Mouse (Mus musculus): ENCODE measurements around the gene Pcsk4. TPM values are rescaled to one million over a fixed set of nuclear protein-coding genes. Genes with fewer than 3 reads are reported as not detected.
"Not testable (repeated sequence)": the region's sequence is repeated elsewhere in the genome, so short reads cannot be mapped to it uniquely, and the experiment has no call there.

Gene Pcsk4
- polyA plus RNA-seq, 1 experiment from 2014 or later = 8.1 TPM

- Histone ChIP-seq H3K4me2 (replicated peaks; ENCODE audit: low read depth, low read length) (no peak overlapping the region), H3K9me3 (ENCODE audit: control insufficient read depth, low read length) (no peaks in the 10 kb centered on the region), H3K27me3 (ENCODE audit: control insufficient read depth, insufficient read depth, low read length) (peaks cover 91% of the 10 kb centered on the region), H3K9ac (ENCODE audit: low read depth, low read length) (no peak overlapping the region), H3K27ac (ENCODE audit: low read depth, low read length) (no peak overlapping the region), H3K4me1 (ENCODE audit: control insufficient read depth, insufficient read depth, low read length) (peaks cover 17% of the 10 kb centered on the region), H3K4me3 (ENCODE audit: low read length) (no peak overlapping the region), H3K36me3 (ENCODE audit: control insufficient read depth, insufficient read depth, low read length) (no peaks in the 10 kb centered on the region)
- ATAC-seq (ENCODE audit: low FRiP score, low TSS enrichment) = no peak
- 54% methylated on average over 8 of the region's 8 CpGs for WGBS
Observed at GRCm38 (mm10) chr10:80352727-80353126, 23.4 kb upstream of the Pcsk4 start.

GRCm38 (mm10) chr10:80351896-80352295 is 22.6 kb upstream of the Pcsk4 start:
- H3K27ac ChIP-seq (ENCODE audit: low read depth, low read length) = no peak overlapping the region
- no peak overlapping the region for H3K9ac ChIP-seq (ENCODE audit: low read depth, low read length)
- ATAC-seq (ENCODE audit: low FRiP score, low TSS enrichment) = no peak
- no peak overlapping the region for H3K4me2 ChIP-seq (replicated peaks; ENCODE audit: low read depth, low read length)
- H3K36me3 ChIP-seq (ENCODE audit: control insufficient read depth, insufficient read depth, low read length) = no peaks in the 10 kb centered on the region
- H3K9me3 ChIP-seq (ENCODE audit: control insufficient read depth, low read length) = no peaks in the 10 kb centered on the region
- no peak overlapping the region for H3K4me3 ChIP-seq (ENCODE audit: low read length)
- H3K27me3 ChIP-seq (ENCODE audit: control insufficient read depth, insufficient read depth, low read length) = peaks cover 91% of the 10 kb centered on the region
- WGBS = 28% methylated on average over 11 of the region's 11 CpGs
- peaks cover 18% of the 10 kb centered on the region for H3K4me1 ChIP-seq (ENCODE audit: control insufficient read depth, insufficient read depth, low read length)

DNA sequence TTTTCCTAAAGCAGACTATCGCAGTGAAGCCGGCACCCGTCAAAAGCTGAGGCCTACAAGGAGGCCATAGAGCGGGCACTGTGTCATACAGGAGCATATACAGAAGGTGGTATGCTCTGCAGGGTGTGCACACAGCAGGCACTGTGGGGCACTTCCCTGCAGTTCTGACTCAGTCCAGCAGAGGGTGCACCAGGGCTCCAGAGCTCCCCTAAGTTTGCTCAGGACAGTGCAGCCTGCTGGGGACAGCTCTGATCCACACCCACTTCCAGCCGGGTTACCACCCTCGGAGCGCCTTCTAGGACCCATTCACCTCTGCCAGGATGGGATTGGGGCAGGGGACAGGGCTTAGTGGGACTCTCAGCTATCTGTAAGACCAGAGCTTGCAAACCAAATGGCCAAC is 21.0 kb upstream of the Pcsk4 start:
- WGBS = 6% methylated on average over 7 of the region's 7 CpGs
- Histone ChIP-seq H3K9ac (ENCODE audit: low read depth, low read length) (no peak overlapping the region), H3K27ac (ENCODE audit: low read depth, low read length) (no peak overlapping the region), H3K4me3 (ENCODE audit: low read length) (no peak overlapping the region), H3K27me3 (ENCODE audit: control insufficient read depth, insufficient read depth, low read length) (peaks cover 90% of the 10 kb centered on the region), H3K4me1 (ENCODE audit: control insufficient read depth, insufficient read depth, low read length) (peaks cover 9% of the 10 kb centered on the region), H3K9me3 (ENCODE audit: control insufficient read depth, low read length) (no peaks in the 10 kb centered on the region), H3K4me2 (replicated peaks; ENCODE audit: low read depth, low read length) (no peak overlapping the region), H3K36me3 (ENCODE audit: control insufficient read depth, insufficient read depth, low read length) (no peaks in the 10 kb centered on the region)
- peak; percentile 79 for ATAC-seq (ENCODE audit: low FRiP score, low TSS enrichment)

- Histone ChIP-seq H3K4me3 (ENCODE audit: low read length) (peak overlapping the region; percentile 30), H3K9ac (ENCODE audit: low read depth, low read length) (no peak overlapping the region), H3K27ac (ENCODE audit: low read depth, low read length) (no peak overlapping the region), H3K27me3 (ENCODE audit: control insufficient read depth, insufficient read depth, low read length) (peaks cover 94% of the 10 kb centered on the region), H3K36me3 (ENCODE audit: control insufficient read depth, insufficient read depth, low read length) (no peaks in the 10 kb centered on the region), H3K9me3 (ENCODE audit: control insufficient read depth, low read length) (no peaks in the 10 kb centered on the region), H3K4me1 (ENCODE audit: control insufficient read depth, insufficient read depth, low read length) (peaks cover 11% of the 10 kb centered on the region), H3K4me2 (replicated peaks; ENCODE audit: low read depth, low read length) (peak overlapping the region; percentile 41; the same call in 1 of the 2 replicates)
- no peak for ATAC-seq (ENCODE audit: low FRiP score, low TSS enrichment)
- 19% methylated on average over 23 of the region's 26 CpGs for WGBS
Observed at GRCm38 (mm10) chr10:80348981-80349380, 19.7 kb upstream of the Pcsk4 start.

- Histone ChIP-seq H3K27me3 (ENCODE audit: control insufficient read depth, insufficient read depth, low read length) (peaks cover 96% of the 10 kb centered on the region), H3K36me3 (ENCODE audit: control insufficient read depth, insufficient read depth, low read length) (no peaks in the 10 kb centered on the region), H3K4me1 (ENCODE audit: control insufficient read depth, insufficient read depth, low read length) (peaks cover 17% of the 10 kb centered on the region), H3K4me3 (ENCODE audit: low read length) (peak within 1 kb of the TSS; percentile 30), H3K27ac (ENCODE audit: low read depth, low read length) (no peak within 1 kb of the TSS), H3K9me3 (ENCODE audit: control insufficient read depth, low read length) (no peaks in the 10 kb centered on the region), H3K4me2 (replicated peaks; ENCODE audit: low read depth, low read length) (peak within 1 kb of the TSS; percentile 41), H3K9ac (ENCODE audit: low read depth, low read length) (peak within 1 kb of the TSS; percentile 14; the same call in 1 of the 2 replicates)
- 2% methylated on average over 42 of the region's 42 CpGs for WGBS
- peak; percentile 13; the same call in 1 of the 2 replicates for ATAC-seq (ENCODE audit: low FRiP score, low TSS enrichment)
Observed at GRCm38 (mm10) chr10:80348244-80348781, 19.0 kb upstream of the Pcsk4 start, which contains the start of gene Adamtsl5. Adamtsl5 (minus strand) TSS chr10:80348412.

DNA sequence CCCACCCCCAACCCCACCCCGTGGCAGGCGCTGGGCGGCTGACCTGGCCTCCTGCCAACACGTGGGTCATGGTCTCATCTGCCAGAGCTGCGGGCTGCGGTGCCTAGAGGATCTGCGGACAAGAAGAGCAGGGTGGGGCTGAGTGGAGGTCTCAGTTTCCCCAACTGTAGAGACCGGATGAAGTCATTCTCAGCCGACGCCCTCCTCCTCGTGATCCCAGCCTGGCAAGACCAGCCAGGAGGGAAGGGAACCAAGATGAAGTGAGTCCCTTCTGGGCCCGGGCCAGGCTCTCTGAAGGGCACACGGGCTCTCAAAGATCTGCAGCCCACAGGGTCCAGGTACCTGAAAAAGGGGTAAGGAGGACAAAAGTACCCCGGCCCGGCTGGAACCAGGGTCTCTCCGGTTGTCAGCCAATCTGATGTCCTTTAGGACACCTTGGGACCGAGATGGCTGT is 18.2 kb upstream of the Pcsk4 start:
- 8% methylated on average over 17 of the region's 17 CpGs for WGBS
- no peak overlapping the region for H3K9ac ChIP-seq (ENCODE audit: low read depth, low read length)

DNA sequence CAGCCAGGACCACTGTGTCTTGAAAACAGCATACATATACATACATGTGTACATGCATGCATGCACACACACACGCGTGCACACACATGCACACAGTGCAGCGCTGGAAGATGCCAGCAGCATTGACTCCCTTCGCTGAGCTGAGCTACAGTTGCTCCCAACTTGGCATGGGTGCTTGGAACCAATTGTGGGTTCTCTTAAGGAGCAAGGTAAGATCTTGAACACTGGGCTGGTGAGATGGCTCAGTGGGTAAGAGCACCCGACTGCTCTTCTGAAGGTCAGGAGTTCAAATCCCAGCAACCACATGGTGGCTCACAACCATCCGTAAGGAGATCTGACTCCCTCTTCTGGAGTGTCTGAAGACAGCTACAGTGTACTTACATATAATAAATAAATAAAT is 16.6 kb upstream of the Pcsk4 start:
- not testable (repeated sequence) for H3K9ac ChIP-seq (ENCODE audit: low read depth, low read length); ATAC-seq (ENCODE audit: low FRiP score, low TSS enrichment); H3K4me3 ChIP-seq (ENCODE audit: low read length); H3K4me2 ChIP-seq (replicated peaks; ENCODE audit: low read depth, low read length); H3K9me3 ChIP-seq (ENCODE audit: control insufficient read depth, low read length); H3K27ac ChIP-seq (ENCODE audit: low read depth, low read length); H3K36me3 ChIP-seq (ENCODE audit: control insufficient read depth, insufficient read depth, low read length)
- peaks cover 99% of the 10 kb centered on the region for H3K27me3 ChIP-seq (ENCODE audit: control insufficient read depth, insufficient read depth, low read length)
- WGBS = 82% methylated on average over 5 of the region's 6 CpGs
- peaks cover 27% of the 10 kb centered on the region for H3K4me1 ChIP-seq (ENCODE audit: control insufficient read depth, insufficient read depth, low read length)

More for the DNA sequence above, 18.2 kb upstream of the Pcsk4 start:
- Histone ChIP-seq H3K4me1 (ENCODE audit: control insufficient read depth, insufficient read depth, low read length) (peaks cover 17% of the 10 kb centered on the region), H3K9me3 (ENCODE audit: control insufficient read depth, low read length) (no peaks in the 10 kb centered on the region), H3K27ac (ENCODE audit: low read depth, low read length) (no peak overlapping the region), H3K4me3 (ENCODE audit: low read length) (peak overlapping the region; percentile 30), H3K4me2 (replicated peaks; ENCODE audit: low read depth, low read length) (peak overlapping the region; percentile 41; the same call in 1 of the 2 replicates), H3K36me3 (ENCODE audit: control insufficient read depth, insufficient read depth, low read length) (no peaks in the 10 kb centered on the region), H3K27me3 (ENCODE audit: control insufficient read depth, insufficient read depth, low read length) (peaks cover 96% of the 10 kb centered on the region)
- no peak for ATAC-seq (ENCODE audit: low FRiP score, low TSS enrichment)

GRCm38 (mm10) chr10:80345122-80345521 is 15.8 kb upstream of the Pcsk4 start:
- no peaks in the 10 kb centered on the region for H3K36me3 ChIP-seq (ENCODE audit: control insufficient read depth, insufficient read depth, low read length)
- H3K4me3 ChIP-seq (ENCODE audit: low read length) = no peak overlapping the region
- no peak overlapping the region for H3K4me2 ChIP-seq (replicated peaks; ENCODE audit: low read depth, low read length)
- no peak overlapping the region for H3K27ac ChIP-seq (ENCODE audit: low read depth, low read length)
- no peaks in the 10 kb centered on the region for H3K9me3 ChIP-seq (ENCODE audit: control insufficient read depth, low read length)
- no peak overlapping the region for H3K9ac ChIP-seq (ENCODE audit: low read depth, low read length)
- peaks cover 27% of the 10 kb centered on the region for H3K4me1 ChIP-seq (ENCODE audit: control insufficient read depth, insufficient read depth, low read length)
- ATAC-seq (ENCODE audit: low FRiP score, low TSS enrichment) = no peak
- under 1% methylated on average over 13 of the region's 16 CpGs for WGBS
- peaks cover 98% of the 10 kb centered on the region for H3K27me3 ChIP-seq (ENCODE audit: control insufficient read depth, insufficient read depth, low read length)

- Histone ChIP-seq H3K9ac (ENCODE audit: low read depth, low read length) (no peak overlapping the region), H3K4me1 (ENCODE audit: control insufficient read depth, insufficient read depth, low read length) (peaks cover 27% of the 10 kb centered on the region), H3K27me3 (ENCODE audit: control insufficient read depth, insufficient read depth, low read length) (peaks cover 89% of the 10 kb centered on the region), H3K9me3 (ENCODE audit: control insufficient read depth, low read length) (no peaks in the 10 kb centered on the region), H3K27ac (ENCODE audit: low read depth, low read length) (no peak overlapping the region), H3K4me3 (ENCODE audit: low read length) (no peak overlapping the region), H3K4me2 (replicated peaks; ENCODE audit: low read depth, low read length) (no peak overlapping the region), H3K36me3 (ENCODE audit: control insufficient read depth, insufficient read depth, low read length) (no peaks in the 10 kb centered on the region)
- WGBS = 45% methylated on average over 9 of the region's 9 CpGs
- no peak for ATAC-seq (ENCODE audit: low FRiP score, low TSS enrichment)
Observed at GRCm38 (mm10) chr10:80344131-80344661, 14.9 kb upstream of the Pcsk4 start.
